Mouse (Mus musculus): ENCODE measurements around the gene Txnl4b.

DNA sequence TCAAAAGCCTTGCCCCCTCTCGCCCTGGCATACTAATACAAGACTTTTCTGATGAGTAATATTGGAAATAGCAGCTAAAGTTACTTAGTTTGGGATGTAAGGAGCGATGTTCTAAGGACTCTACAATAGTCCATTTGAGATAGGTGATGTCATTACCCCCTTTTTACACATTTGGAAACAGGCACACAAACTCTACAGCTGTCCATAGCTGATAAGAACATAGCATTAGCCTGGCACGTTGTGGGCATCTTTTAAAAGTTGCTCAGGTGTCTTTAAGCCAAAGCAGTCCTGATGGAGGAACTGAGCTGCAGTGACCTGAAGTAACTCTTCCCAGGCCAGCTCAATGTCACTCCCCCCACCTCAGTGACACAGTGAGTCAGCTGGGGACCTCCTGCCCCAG lies 25.7 kb downstream of the Txnl4b start:
- TF ChIP-seq CTCF (conservative IDR thresholded peaks at IDR 0.05 in 1 of 2, IDR thresholded peaks at IDR 0.05 in 1 of 2; ENCODE audit: low read depth in 2 of 2, low read length in 2 of 2) (no peak), HCFC1 (IDR thresholded peaks at IDR 0.05; ENCODE audit: low read depth, low read length) (no peak), POLR2A (IDR thresholded peaks at IDR 0.05; ENCODE audit: low read depth, low read length) (no peak), E2F4 (IDR thresholded peaks at IDR 0.05; ENCODE audit: insufficient replicate concordance, low read depth, low read length) (no peak), ZC3H11A (IDR thresholded peaks at IDR 0.05; ENCODE audit: low read depth, low read length) (no peak), NRF1 (IDR thresholded peaks at IDR 0.05; ENCODE audit: low read depth, low read length) (no peak), RCOR1 (conservative IDR thresholded peaks at IDR 0.05; ENCODE audit: low read depth, low read length) (no peak), TBP (conservative IDR thresholded peaks at IDR 0.05; ENCODE audit: low read depth, low read length) (no peak), EP300 (IDR thresholded peaks at IDR 0.05; ENCODE audit: low read length) (no peak), ELF1 (IDR thresholded peaks at IDR 0.05; ENCODE audit: low read depth, low read length) (no peak), NELFE (IDR thresholded peaks at IDR 0.05; ENCODE audit: low read depth, low read length) (no peak), JUN (IDR thresholded peaks at IDR 0.05; ENCODE audit: insufficient read depth, low read depth, low read length) (no peak), USF1 (IDR thresholded peaks at IDR 0.05; ENCODE audit: low read depth, low read length) (no peak), MAX (IDR thresholded peaks at IDR 0.05; ENCODE audit: low read length) (no peak)

Data from CH12.LX (cell line).